Mouse (Mus musculus): Measurements from ENCODE around the gene Ptprn2.

The Ptprn2 gene

GRCm38 (mm10) chr12:116648584-116649206 is 163.2 kb downstream of the Ptprn2 start:
- no peak for DNase-seq

- no peak for DNase-seq
Observed at GRCm38 (mm10) chr12:116653684-116654083, 168.2 kb downstream of the Ptprn2 start.

GRCm38 (mm10) chr12:116660076-116660475 is 174.6 kb downstream of the Ptprn2 start:
- peak; percentile 38 for DNase-seq

GRCm38 (mm10) chr12:116661018-116661417 is 175.5 kb downstream of the Ptprn2 start:
- DNase-seq: no peak

GRCm38 (mm10) chr12:116677701-116678100 is 192.2 kb downstream of the Ptprn2 start:
- DNase-seq: no peak

GRCm38 (mm10) chr12:116689832-116690231 is 204.3 kb downstream of the Ptprn2 start:
- no peak for DNase-seq

GRCm38 (mm10) chr12:116709535-116709934 is 224.0 kb downstream of the Ptprn2 start:
- no peak for DNase-seq

- DNase-seq: no peak
Observed at GRCm38 (mm10) chr12:116710716-116711115, 225.2 kb downstream of the Ptprn2 start.

- DNase-seq: no peak
Observed at GRCm38 (mm10) chr12:116711133-116711532, 225.6 kb downstream of the Ptprn2 start.

- no peak for DNase-seq
Observed at GRCm38 (mm10) chr12:116713096-116713495, 227.6 kb downstream of the Ptprn2 start.

- no peak for DNase-seq
Observed at GRCm38 (mm10) chr12:116721062-116721461, 235.5 kb downstream of the Ptprn2 start.

GRCm38 (mm10) chr12:116740141-116740540 is 254.6 kb downstream of the Ptprn2 start:
- DNase-seq: no peak

- DNase-seq: no peak
Observed at GRCm38 (mm10) chr12:116741300-116741699, 255.8 kb downstream of the Ptprn2 start.

GRCm38 (mm10) chr12:116746401-116746800 is 260.9 kb downstream of the Ptprn2 start:
- DNase-seq: no peak

- no peak for DNase-seq
Observed at GRCm38 (mm10) chr12:116752784-116753183, 267.3 kb downstream of the Ptprn2 start.

- DNase-seq: no peak
Observed at GRCm38 (mm10) chr12:116763961-116764360, 278.4 kb downstream of the Ptprn2 start.

GRCm38 (mm10) chr12:116770911-116771310 is 285.4 kb downstream of the Ptprn2 start:
- no peak for DNase-seq

GRCm38 (mm10) chr12:116771493-116771892 is 286.0 kb downstream of the Ptprn2 start:
- no peak for DNase-seq

GRCm38 (mm10) chr12:116772081-116772566 is 286.6 kb downstream of the Ptprn2 start:
- no peak for DNase-seq

- no peak for DNase-seq
Observed at GRCm38 (mm10) chr12:116773344-116773743, 287.8 kb downstream of the Ptprn2 start.

- no peak for DNase-seq
Observed at GRCm38 (mm10) chr12:116776447-116776846, 290.9 kb downstream of the Ptprn2 start.

GRCm38 (mm10) chr12:116778095-116779090 is 292.9 kb downstream of the Ptprn2 start:
- no peak for DNase-seq

GRCm38 (mm10) chr12:116780419-116780818 is 294.9 kb downstream of the Ptprn2 start:
- no peak for DNase-seq

GRCm38 (mm10) chr12:116785731-116786130 is 300.2 kb downstream of the Ptprn2 start:
- no peak for DNase-seq

All from cerebellum, adult 8-10 months (tissue).